Mouse (Mus musculus) olfactory bulb, adult 2 months (tissue): ENCODE results near the gene Ldlrad3. TPM values are rescaled to one million over a fixed set of nuclear protein-coding genes. Genes with fewer than 3 reads are reported as not detected.

ENCODE experiments used
- H3K27ac ChIP-seq: fragments of 200-500 bp; 2 replicates; pipeline ENCODE4 v1.5.1; 2012; ENCODE audit warnings: low read depth, low read length; ENCODE audit not compliant: insufficient read depth
- H3K4me1 ChIP-seq: fragments of 200-500 bp; 2 replicates; pipeline ENCODE4 v1.6.1; 2012; ENCODE audit warnings: low read length; ENCODE audit not compliant: control insufficient read depth, insufficient read depth
- H3K4me3 ChIP-seq: fragments of 200-500 bp; 2 replicates; pipeline ENCODE4 v1.5.1; 2012; ENCODE audit warnings: mild to moderate bottlenecking, low read depth, low read length, moderate library complexity; ENCODE audit not compliant: insufficient read depth
- CTCF ChIP-seq: fragments of 200-500 bp; IDR thresholded peaks from 2 replicates; pipeline ENCODE4 v1.5.1; 2012; ENCODE audit warnings: low read depth, mild to moderate bottlenecking, low read length, moderate library complexity; ENCODE audit not compliant: insufficient read depth
- POLR2A ChIP-seq: fragments of 200-500 bp; IDR thresholded peaks from 2 replicates; pipeline ENCODE4 v1.6.1; 2012; ENCODE audit warnings: mild to moderate bottlenecking, low read depth, low read length, moderate library complexity; ENCODE audit not compliant: insufficient read depth
- WGBS: fragments of 180-500 bp; shearing (Covaris S2); methylation state at CpG from one replicate; pipeline ENCODE4 v1.1.7; 2018; 5-methylcytosine and 5-hydroxymethylcytosine counted together
- polyA plus RNA-seq: library from polyadenylated mRNA; stranded (reverse); fragments of >200 nt; gene quantifications from 2 replicates; pipeline ENCODE4 v1.2.4, GENCODE M21; 2012; ENCODE audit warnings: low replicate concordance; ENCODE audit not compliant: missing spikeins, insufficient read depth, insufficient read length

Gene Ldlrad3
- polyA plus RNA-seq, 1 experiment = not detected

DNA sequence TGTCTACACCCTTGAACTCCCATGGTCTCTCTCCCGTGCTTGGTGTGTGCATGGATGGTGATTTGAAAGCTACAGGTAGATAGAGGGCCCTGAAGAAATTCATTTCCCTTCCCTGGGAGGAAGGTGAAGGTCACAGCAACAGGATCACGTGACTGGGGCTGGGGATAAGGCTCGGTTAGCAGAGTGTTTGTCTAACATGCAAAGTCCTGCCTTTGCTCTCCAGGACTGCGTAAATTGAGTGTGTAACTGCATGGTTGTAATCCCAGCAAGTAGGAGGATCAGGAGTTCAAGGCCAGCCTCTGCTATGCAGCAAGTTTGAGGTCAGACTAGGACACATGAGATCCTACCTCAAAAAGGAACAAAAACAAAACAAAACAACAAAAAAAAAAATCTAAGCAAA lies 32.7 kb downstream of the Ldlrad3 start:
- Histone ChIP-seq H3K4me1 (peaks cover 9% of the 10 kb centered on the region), H3K27ac (no peak overlapping the region), H3K4me3 (no peak overlapping the region)
- WGBS = 95% methylated on average over 4 of the region's 4 CpGs
- no peak for TF ChIP-seq POLR2A
- TF ChIP-seq CTCF = no peak

DNA sequence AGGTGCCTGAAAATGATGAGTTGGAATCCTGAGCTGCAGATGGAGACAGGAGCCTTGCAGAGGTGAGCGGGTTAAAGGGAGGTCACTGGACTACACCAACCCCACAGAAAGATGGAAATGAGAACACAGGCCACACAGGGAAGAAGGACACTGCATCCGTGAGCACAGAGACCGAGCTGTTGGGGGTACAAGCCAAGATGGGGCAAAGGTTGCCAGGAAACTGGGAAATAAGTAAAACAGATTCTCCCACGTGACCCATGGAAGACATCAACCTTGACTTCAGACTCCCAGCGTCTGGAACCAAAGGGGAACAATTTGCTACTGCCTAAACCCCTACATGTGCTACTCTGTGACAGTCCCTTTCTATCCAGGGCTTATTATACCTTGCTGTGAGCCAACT lies 33.3 kb downstream of the Ldlrad3 start:
- H3K4me1 ChIP-seq = peaks cover 9% of the 10 kb centered on the region
- WGBS = 95% methylated on average over 5 of the region's 5 CpGs
- H3K4me3 ChIP-seq = no peak overlapping the region
- TF ChIP-seq CTCF (no peak), POLR2A (no peak)
- H3K27ac ChIP-seq = no peak overlapping the region

DNA sequence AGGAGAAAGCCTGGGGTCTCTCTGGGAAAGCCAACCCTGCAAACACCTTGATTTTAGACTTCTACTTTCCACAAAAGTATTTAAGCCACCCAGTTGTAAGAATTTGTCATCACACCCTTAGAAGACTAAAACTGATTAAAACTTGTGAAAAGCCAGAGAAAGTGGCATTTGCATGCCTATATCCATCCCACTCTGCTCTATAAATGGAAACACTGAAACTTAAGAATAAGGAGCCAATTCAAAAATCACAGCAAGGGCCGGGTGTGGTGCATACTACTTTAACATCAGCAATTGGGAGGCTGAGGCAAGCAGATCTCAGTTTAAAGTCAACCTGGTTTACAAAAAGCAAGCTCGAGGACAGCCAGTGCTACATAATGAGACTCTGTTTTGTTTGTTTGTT lies 37.1 kb downstream of the Ldlrad3 start:
- Histone ChIP-seq H3K27ac (no peak overlapping the region), H3K4me3 (no peak overlapping the region), H3K4me1 (peaks cover 5% of the 10 kb centered on the region)
- TF ChIP-seq CTCF (no peak), POLR2A (no peak)
- 76% methylated on average over 2 of the region's 2 CpGs for WGBS

DNA sequence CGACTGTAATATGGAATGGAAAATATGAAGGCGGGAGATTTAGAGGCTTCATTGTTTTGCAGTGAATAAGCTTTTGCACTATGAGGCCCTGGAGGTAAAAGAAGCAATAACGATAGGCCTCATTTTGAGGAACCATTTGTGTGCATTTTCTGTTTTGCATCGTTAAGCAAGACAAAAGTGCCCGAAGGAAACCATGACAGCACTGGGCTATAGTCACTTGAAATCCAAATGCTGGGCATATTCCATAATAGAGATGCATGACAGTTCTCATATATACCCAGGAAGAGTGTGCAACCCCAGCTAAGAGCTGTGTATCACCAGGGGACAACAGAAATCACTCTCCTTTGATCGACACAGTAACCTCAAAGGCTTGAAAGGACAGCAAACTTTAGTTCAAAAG lies 38.1 kb downstream of the Ldlrad3 start:
- 79% methylated on average over 6 of the region's 6 CpGs for WGBS
- no peak overlapping the region for H3K27ac ChIP-seq
- TF ChIP-seq POLR2A (no peak), CTCF (no peak)

DNA sequence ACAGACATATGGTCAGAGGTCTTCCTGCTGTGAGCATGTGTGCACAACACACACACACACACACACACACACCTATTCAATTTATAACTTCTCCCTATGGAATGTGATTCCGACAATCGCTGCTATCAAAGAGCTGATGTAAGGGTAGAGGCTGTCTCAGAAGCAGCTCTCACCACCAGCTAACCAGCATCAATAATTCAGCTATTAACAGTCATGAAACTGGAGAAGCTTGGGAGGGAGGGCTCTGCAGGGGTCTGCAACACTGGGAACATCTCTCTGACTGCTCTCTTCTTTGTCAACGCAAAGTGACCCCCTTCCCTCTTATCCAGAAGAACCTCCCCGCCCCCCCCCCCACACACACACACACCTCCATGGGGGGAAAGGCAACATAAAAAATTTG lies 38.6 kb downstream of the Ldlrad3 start:
- Histone ChIP-seq H3K4me3 (no peak overlapping the region), H3K27ac (no peak overlapping the region), H3K4me1 (peaks cover 3% of the 10 kb centered on the region; the same call in 1 of the 2 replicates)
- TF ChIP-seq POLR2A (no peak), CTCF (no peak)
- WGBS = 85% methylated on average over 4 of the region's 4 CpGs

More for the DNA sequence above, 38.1 kb downstream of the Ldlrad3 start:
- no peak overlapping the region for H3K4me3 ChIP-seq
- H3K4me1 ChIP-seq = peaks cover 3% of the 10 kb centered on the region; the same call in 1 of the 2 replicates

DNA sequence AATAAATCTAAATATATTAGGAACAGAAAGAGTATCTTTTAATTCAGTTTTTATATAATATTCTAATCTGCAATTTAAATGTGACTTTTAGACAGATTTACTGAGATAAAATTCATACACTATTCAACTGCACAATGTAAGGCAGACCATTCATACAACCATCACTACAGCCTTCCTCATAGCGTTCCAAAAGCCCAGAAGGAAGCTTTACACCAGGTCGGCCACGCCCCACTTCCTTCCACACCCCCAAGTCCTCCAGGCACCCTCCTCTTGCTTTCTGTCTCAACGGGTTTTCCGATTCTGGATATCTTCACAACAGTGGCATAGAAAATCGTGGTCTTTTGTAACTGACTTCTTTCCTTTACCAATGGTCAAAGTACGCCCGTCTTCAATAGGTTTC lies 39.8 kb downstream of the Ldlrad3 start:
- peaks cover 3% of the 10 kb centered on the region; the same call in 1 of the 2 replicates for H3K4me1 ChIP-seq
- WGBS = 95% methylated on average over 8 of the region's 8 CpGs
- no peak overlapping the region for H3K27ac ChIP-seq
- H3K4me3 ChIP-seq = no peak overlapping the region
- TF ChIP-seq POLR2A = no peak
- TF ChIP-seq CTCF = no peak

DNA sequence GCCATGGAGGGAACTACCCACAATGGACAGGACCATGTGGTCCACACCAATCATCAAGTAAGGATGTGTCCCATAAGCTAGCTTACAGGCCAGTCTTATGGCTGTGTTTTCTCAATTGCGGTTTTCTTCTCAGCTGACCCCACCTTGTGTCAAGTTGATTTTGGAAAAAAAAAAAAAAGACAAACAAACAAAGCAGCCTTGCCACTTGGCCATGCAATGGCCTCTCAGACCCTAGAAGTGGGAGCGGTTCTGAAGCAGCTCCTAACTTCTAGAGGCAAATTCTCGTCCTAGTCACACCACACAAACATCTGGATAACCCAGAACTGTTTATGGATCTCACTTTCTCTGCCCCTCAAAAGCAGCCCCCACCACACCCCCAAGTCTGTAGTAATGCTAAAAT lies 41.1 kb downstream of the Ldlrad3 start:
- TF ChIP-seq POLR2A (no peak), CTCF (no peak)
- Histone ChIP-seq H3K27ac (no peak overlapping the region), H3K4me3 (no peak overlapping the region), H3K4me1 (no peaks in the 10 kb centered on the region)
- WGBS = 99% methylated on average over 3 of the region's 3 CpGs

DNA sequence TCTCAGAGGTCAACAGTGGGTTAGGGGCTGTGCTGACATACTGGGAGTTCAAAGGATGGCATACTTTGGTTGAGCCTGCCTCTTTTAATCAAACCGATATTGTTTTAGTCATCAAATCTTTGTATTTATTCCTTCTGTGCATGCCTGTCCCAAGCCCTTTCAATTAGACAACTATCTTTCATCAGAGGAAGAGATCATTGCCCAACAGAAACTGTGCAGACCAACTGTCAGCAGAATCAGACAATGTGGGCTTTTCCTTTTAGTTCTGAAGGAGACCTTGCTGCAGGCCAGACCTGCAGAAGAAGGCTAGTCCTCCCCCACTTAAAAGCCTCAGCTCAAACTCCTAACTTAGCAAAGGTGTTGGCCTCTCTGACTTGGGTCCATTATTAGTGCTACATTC lies 41.9 kb downstream of the Ldlrad3 start:
- Histone ChIP-seq H3K4me1 (0 out of 2 replicates have a peak, but pooled peaks cover 3% of the 10 kb centered on the region), H3K4me3 (no peak overlapping the region), H3K27ac (no peak overlapping the region)
- TF ChIP-seq POLR2A (no peak), CTCF (no peak)
- 97% methylated on average over 1 of the region's 1 CpGs for WGBS

DNA sequence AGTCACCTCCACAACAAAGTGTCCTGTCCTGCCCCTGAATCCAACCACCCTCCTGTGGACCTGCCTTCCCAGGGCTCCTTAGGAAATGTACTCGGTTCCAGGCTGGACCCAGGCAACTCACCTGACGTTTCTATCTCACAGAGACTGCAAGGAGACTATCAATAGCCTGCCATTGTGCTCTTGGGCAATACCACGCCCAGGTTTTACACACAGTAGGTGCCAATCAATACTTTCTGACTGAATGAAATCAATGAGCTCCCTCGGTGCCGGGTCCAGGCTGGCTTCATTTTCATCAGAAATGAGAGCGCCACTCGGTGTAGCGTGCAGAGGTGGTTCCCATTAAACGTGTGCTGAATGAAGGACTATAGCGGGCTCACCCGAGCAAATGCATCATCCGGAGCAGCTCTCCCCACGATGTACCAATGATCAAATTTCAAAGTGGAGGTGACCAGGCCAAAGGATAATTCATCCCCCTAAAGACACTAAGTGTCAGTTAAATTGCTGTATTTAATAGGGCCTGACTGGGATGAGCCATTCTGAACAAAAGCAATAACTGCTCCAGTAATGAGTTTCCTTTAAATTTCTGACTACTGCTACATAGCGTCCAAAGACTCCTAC lies 43.4 kb downstream of the Ldlrad3 start:
- WGBS = 89% methylated on average over 14 of the region's 14 CpGs
- Histone ChIP-seq H3K27ac (no peak overlapping the region), H3K4me1 (peaks cover 8% of the 10 kb centered on the region), H3K4me3 (no peak overlapping the region)
- TF ChIP-seq CTCF = no peak
- no peak for TF ChIP-seq POLR2A

DNA sequence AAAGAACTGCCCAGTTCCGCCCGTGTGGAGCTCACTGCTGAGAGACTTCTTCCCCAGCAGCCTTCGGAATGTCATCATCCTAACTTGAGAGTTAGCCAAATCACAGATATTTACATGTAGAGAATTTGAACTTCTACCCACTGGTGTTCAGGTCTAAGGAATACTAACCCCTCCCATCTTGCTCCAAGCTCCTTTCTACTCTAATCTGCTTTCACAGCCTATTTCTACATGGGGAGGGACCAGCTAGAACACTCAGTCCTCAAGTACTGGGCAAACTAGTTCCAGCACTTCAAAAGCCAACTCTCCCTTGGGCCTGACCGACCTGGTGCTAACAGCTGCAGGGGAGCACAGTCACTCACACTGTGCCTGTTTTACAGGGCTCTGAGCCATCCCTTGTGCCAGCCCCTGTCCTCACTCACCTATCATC lies 44.0 kb downstream of the Ldlrad3 start:
- Histone ChIP-seq H3K4me3 (no peak overlapping the region), H3K4me1 (peaks cover 13% of the 10 kb centered on the region), H3K27ac (no peak overlapping the region)
- 69% methylated on average over 4 of the region's 4 CpGs for WGBS
- no peak for TF ChIP-seq CTCF
- no peak for TF ChIP-seq POLR2A
